Mouse (Mus musculus): ENCODE data around the gene Fig4. TPM values are rescaled to one million over a fixed set of nuclear protein-coding genes. Genes with fewer than 3 reads are reported as not detected.

Fig4 gene
- total RNA-seq (2023) = 10.8 and 12.6 TPM in 2 replicates

GRCm38 (mm10) chr10:41302689-41303431 lies at the start of gene Fig4:
TSS of gene Fig4 (minus strand) at chr10:41303260.

GRCm38 (mm10) chr10:41303639-41304444 lies 782 bp upstream of the Fig4 start, which contains the start of gene Ak9:
TSS of gene Ak9 (plus strand) at chr10:41303980.

Other genes with a start within 250 kb of the Fig4 start
- gene Gpr6, start 231.0 kb downstream of the Fig4 start, total RNA-seq (2023) = not detected in 2 replicates
- not detected in 2 replicates for gene Ak9, start 720 bp upstream of the Fig4 start, total RNA-seq (2023)
- 19.0 and 20.2 TPM in 2 replicates for gene Zbtb24, start 147.1 kb upstream of the Fig4 start, total RNA-seq (2023)
- 469 and 590 TPM in 2 replicates for gene Mical1, start 173.1 kb upstream of the Fig4 start, total RNA-seq (2023)
- gene Smpd2, start 187.1 kb upstream of the Fig4 start, total RNA-seq (2023) = 17.8 and 21.0 TPM in 2 replicates
- gene Ppil6, start 187.2 kb upstream of the Fig4 start, total RNA-seq (2023) = 0.50 and 1.0 TPM in 2 replicates
- 222 and 263 TPM in 2 replicates for gene Cd164, start 216.2 kb upstream of the Fig4 start, total RNA-seq (2023)